Mouse (Mus musculus): Measurements from ENCODE around the gene Milr1.
"Not testable (repeated sequence)": the region's sequence is repeated elsewhere in the genome, so short reads cannot be mapped to it uniquely, and the experiment has no call there.

The Milr1 gene

GRCm38 (mm10) chr11:106778132-106778531, 27.1 kb downstream of the Milr1 start:
- DNase-seq: no peak

- no peak for DNase-seq
Observed at GRCm38 (mm10) chr11:106778589-106779387, 27.8 kb downstream of the Milr1 start.

- peak; percentile 93 for DNase-seq
Observed at GRCm38 (mm10) chr11:106779388-106780088, 28.5 kb downstream of the Milr1 start, which contains the start of gene Polg2. Gene Polg2 (minus strand): TSS chr11:106779537.

GRCm38 (mm10) chr11:106780089-106780425, 29.0 kb downstream of the Milr1 start:
- DNase-seq: no peak

- no peak for DNase-seq
Observed at GRCm38 (mm10) chr11:106780590-106781220, 29.7 kb downstream of the Milr1 start.

GRCm38 (mm10) chr11:106782271-106782670, 31.2 kb downstream of the Milr1 start:
- not testable (repeated sequence) for DNase-seq

- no peak for DNase-seq
Observed at GRCm38 (mm10) chr11:106782841-106783764, 32.1 kb downstream of the Milr1 start.

- no peak for DNase-seq
Observed at GRCm38 (mm10) chr11:106784476-106784875, 33.5 kb downstream of the Milr1 start.

- no peak for DNase-seq
Observed at GRCm38 (mm10) chr11:106785043-106785442, 34.0 kb downstream of the Milr1 start.

- peak; percentile 95 to 96 for DNase-seq
Observed at GRCm38 (mm10) chr11:106787131-106788025, 36.4 kb downstream of the Milr1 start.

GRCm38 (mm10) chr11:106788026-106788774, 37.2 kb downstream of the Milr1 start:
- peak; percentile 100 for DNase-seq

GRCm38 (mm10) chr11:106788775-106789459, 37.9 kb downstream of the Milr1 start, which contains the start of the genes Ddx5 and Cep95:
Gene Ddx5 (minus strand): TSS chr11:106789185.
Gene Cep95 (plus strand): TSS chr11:106789252.
- peak; percentile 99 for DNase-seq

- peak; percentile 38 to 58 for DNase-seq
Observed at GRCm38 (mm10) chr11:106789649-106790048, 38.6 kb downstream of the Milr1 start.

GRCm38 (mm10) chr11:106793846-106794245, 42.8 kb downstream of the Milr1 start:
- DNase-seq: no peak

- DNase-seq: no peak
Observed at GRCm38 (mm10) chr11:106795679-106796078, 44.7 kb downstream of the Milr1 start.

GRCm38 (mm10) chr11:106802069-106802627, 51.1 kb downstream of the Milr1 start:
- DNase-seq: peak in 1 of 2 experiments; percentile 47

GRCm38 (mm10) chr11:106807442-106807841, 56.4 kb downstream of the Milr1 start:
- not testable (repeated sequence) for DNase-seq

- no peak for DNase-seq
Observed at GRCm38 (mm10) chr11:106812410-106813136, 61.5 kb downstream of the Milr1 start.

Data from cerebellum, postnatal 10 days (tissue).